Mouse (Mus musculus) liver (tissue): Measurements from ENCODE around the gene Bsph2.

Source experiments
- DNase-seq: peaks from one replicate; pipeline ENCODE4 v3.0.0-alpha.2; 2020; ENCODE audit warnings: mixed read lengths

The Bsph2 gene

DNA sequence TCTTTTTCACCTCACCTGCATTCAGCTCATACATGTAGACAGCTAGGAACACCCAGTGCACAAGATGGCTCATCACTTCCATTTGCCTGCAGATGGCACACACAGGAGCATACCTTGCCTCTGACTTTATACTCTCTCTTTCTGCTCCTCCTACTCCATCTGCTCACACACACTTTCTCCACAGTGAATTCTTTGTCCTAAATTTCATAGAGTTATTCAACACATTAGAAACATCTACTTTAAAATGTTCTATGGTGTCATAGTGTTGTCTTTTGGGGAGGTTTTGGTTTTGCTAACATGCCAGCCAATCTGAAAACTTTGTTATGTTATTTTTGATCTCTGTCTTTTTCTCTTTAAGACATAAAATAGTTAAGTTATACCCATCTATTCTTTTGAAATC lies at the start of gene Bsph2:
Gene Bsph2 (minus strand): TSS at position 101 of the 400 bp plus-strand sequence.
- DNase-seq = no peak

DNA sequence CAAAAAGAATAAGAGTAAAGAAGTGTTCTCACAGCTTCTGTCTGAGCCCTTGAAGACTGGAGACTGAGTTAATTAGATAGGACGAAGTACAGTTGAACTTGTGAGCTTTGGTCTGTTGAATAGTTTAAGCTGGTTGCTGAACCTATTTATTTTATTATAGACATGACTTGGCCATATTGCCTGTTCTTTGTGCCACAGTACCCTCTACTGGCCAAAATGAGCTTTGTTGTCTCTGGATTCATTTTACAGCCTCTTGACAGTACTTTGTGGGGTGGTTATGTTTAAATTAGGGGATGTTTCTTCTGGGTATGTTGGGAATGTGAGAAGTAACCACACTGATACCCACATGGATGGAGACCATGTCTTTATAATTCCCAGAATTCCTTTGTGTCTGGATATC lies 59.3 kb downstream of the Bsph2 start:
- no peak for DNase-seq
